Mouse (Mus musculus): ENCODE measurements around the gene Jchain.
A peak's percentile ranks its signal among the peaks of the same experiment; 100 is the strongest.

Gene Jchain

DNA sequence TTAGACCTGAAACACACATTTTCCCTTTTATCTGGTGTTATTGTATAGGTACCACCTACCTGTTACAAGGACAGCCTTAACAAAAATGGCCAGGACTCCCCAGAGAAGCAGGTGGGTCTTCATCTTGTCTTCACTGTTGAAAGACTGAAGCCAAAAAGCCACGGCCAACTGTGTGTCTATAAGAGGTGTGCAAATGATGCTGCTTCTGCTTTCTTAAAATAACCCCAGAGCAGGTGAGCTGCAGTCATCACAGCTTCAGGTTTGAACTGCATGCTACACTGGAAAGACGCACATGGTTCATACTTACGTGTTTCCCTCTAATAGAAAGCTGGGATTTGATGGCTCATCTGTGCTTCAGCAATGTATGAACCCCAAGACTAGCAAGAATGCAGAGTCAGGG lies at the start of gene Jchain:
Gene Jchain (minus strand): TSS at position 235 of the 400 bp plus-strand sequence.
- H3K4me3 ChIP-seq (replicated peaks; ENCODE audit: low read length) = no peak within 1 kb of the TSS
- no peaks in the 10 kb centered on the region for H3K27me3 ChIP-seq (ENCODE audit: insufficient read depth, low read length)
- no peaks in the 10 kb centered on the region for H3K36me3 ChIP-seq (ENCODE audit: insufficient read depth, low read length)
- no peaks in the 10 kb centered on the region for H3K9me3 ChIP-seq (ENCODE audit: low read length)
- no peak for TF ChIP-seq NANOG (IDR thresholded peaks at IDR 0.05; ENCODE audit: borderline replicate concordance, low read length)
- no peak for TF ChIP-seq CTCF (conservative IDR thresholded peaks at IDR 0.05; ENCODE audit: low read length)
- no peak for TF ChIP-seq POU5F1 (IDR thresholded peaks at IDR 0.05; ENCODE audit: borderline replicate concordance, low read length)
- H3K4me1 ChIP-seq (replicated peaks; ENCODE audit: low read depth, low read length) = no peaks in the 10 kb centered on the region

DNA sequence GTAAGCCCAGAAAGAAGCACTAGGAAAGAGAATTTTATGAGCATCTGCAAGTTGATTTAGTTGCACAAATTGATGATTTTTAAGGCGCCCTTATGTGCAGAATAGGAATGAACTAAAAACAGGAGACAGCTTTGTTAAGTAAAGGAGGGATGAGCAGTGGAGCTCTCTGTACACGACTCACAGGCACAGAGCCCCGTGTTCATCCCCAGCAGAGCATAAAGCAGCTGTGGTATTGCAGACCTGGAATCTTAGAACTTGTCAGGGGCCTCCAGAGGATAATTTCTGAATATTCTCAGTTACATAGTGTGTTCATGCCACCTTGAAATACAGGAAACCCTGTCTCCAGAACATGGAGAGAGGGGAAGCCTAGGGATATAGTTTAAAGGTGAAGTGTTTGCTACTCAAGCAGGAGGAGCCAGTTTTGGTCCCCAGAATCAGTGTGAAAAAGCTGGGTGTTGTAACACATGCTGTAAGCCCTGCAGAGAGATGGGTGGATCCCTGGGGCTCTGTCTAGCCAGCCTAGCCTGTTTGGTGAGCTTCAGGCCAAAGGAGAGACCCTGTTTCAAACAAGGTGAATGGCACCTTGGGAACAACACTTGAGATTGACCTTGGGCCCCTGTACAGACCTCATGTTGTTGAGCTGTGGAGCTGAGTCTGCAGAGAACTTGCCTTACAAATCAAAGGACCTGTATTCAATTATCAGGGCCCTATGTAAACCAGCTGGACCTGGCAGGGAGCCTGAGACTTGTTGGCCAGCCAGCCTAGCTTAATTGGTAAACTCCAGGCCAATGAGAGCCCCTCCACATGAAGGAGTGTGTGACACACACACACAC lies 48.0 kb upstream of the Jchain start:
- Histone ChIP-seq H3K36me3 (ENCODE audit: insufficient read depth, low read length) (peaks cover 4% of the 10 kb centered on the region), H3K27me3 (ENCODE audit: insufficient read depth, low read length) (no peaks in the 10 kb centered on the region), H3K4me3 (replicated peaks; ENCODE audit: low read length) (no peak overlapping the region; the same call in 1 of the 2 replicates), H3K9me3 (ENCODE audit: low read length) (no peaks in the 10 kb centered on the region), H3K4me1 (replicated peaks; ENCODE audit: low read depth, low read length) (peaks cover 57% of the 10 kb centered on the region)
- TF ChIP-seq NANOG (IDR thresholded peaks at IDR 0.05; ENCODE audit: borderline replicate concordance, low read length) = no peak
- no peak for TF ChIP-seq CTCF (conservative IDR thresholded peaks at IDR 0.05; ENCODE audit: low read length)
- TF ChIP-seq POU5F1 (IDR thresholded peaks at IDR 0.05; ENCODE audit: borderline replicate concordance, low read length) = no peak

DNA sequence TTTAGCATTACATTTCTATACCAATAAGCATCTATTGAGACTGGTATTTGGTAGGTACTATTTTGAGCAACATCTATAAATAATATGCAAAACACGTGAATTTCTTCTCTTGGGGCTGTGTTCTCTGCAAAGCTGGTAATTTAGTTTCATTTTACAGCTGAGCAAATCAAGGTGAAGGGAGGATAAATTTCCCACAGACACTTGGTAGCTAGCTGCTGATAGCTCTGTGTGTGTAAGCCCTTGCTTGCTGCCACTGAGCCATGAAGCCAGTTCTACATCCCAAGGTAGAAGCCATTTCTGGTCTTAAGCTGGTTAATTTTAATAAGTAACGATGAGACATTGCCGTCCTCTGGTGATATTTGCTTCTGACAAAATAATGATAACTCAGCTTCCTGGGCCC lies 47.1 kb upstream of the Jchain start:
- H3K36me3 ChIP-seq (ENCODE audit: insufficient read depth, low read length) = peaks cover 9% of the 10 kb centered on the region
- no peaks in the 10 kb centered on the region for H3K27me3 ChIP-seq (ENCODE audit: insufficient read depth, low read length)
- TF ChIP-seq CTCF (conservative IDR thresholded peaks at IDR 0.05; ENCODE audit: low read length) (no peak), POU5F1 (IDR thresholded peaks at IDR 0.05; ENCODE audit: borderline replicate concordance, low read length) (no peak), NANOG (IDR thresholded peaks at IDR 0.05; ENCODE audit: borderline replicate concordance, low read length) (no peak)
- no peak overlapping the region for H3K4me3 ChIP-seq (replicated peaks; ENCODE audit: low read length)
- peaks cover 59% of the 10 kb centered on the region for H3K4me1 ChIP-seq (replicated peaks; ENCODE audit: low read depth, low read length)
- H3K9me3 ChIP-seq (ENCODE audit: low read length) = no peaks in the 10 kb centered on the region

DNA sequence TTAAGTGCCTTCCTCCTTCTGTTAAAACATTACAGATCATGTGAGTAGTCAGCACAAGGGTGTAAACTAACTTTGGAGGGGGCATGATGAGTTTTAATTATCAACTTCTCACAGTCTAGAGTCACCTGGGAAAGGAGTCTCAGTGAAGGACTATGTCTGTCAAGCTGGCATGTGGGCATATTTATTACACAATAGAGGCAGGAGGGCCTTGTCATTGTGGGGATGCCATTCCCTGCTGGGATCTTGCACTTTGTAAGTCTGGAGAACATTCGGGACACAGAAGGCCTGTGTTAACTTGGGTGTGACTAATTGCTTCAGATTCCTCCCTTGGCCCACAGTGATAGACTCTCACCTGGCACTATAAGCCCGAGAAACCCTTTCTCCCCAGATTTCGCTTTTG lies 41.9 kb upstream of the Jchain start:
- Histone ChIP-seq H3K27me3 (ENCODE audit: insufficient read depth, low read length) (peaks cover 6% of the 10 kb centered on the region; the same call in 1 of the 2 replicates), H3K4me3 (replicated peaks; ENCODE audit: low read length) (no peak overlapping the region), H3K9me3 (ENCODE audit: low read length) (no peaks in the 10 kb centered on the region), H3K36me3 (ENCODE audit: insufficient read depth, low read length) (peaks cover 7% of the 10 kb centered on the region), H3K4me1 (replicated peaks; ENCODE audit: low read depth, low read length) (peaks cover 65% of the 10 kb centered on the region)
- no peak for TF ChIP-seq NANOG (IDR thresholded peaks at IDR 0.05; ENCODE audit: borderline replicate concordance, low read length)
- no peak for TF ChIP-seq CTCF (conservative IDR thresholded peaks at IDR 0.05; ENCODE audit: low read length)
- no peak for TF ChIP-seq POU5F1 (IDR thresholded peaks at IDR 0.05; ENCODE audit: borderline replicate concordance, low read length)

DNA sequence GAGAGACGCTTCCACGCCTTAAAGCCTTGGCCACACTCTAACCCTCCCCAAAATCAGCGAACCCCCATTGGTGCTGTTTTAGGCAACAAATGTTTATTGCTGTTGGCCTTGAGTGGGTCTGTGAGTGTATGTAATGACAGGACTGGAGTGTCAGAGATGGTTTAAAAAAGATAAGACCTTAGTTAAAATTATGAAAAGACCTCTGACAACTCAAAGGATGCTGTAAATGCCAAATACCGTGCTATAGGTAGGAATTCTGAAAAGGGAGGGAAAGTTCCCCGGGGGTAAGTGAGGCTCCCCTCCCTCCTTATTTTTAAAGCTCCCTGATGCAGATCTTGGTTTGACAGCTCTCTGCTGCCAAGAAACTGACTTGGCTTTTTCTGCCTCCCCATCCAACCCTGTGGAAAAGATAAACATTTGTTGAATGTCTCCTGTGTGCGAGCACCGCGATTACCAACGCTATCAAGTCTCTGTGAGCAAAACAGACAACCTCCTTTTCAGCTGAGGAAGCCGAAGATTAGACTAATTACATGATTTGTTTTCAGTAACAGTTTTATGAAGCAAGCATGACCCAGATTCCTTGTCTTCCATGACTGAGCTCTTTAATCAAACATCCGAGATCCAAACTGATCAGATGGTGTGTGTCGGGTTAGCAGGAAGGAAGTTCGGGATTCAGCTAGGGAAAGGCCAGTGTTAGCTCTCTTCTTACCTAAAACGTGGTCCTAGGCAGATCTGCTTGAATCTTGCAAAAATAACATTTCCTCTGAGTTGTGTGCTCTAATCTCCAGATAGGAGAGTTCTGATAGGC lies 38.5 kb upstream of the Jchain start:
- no peak for TF ChIP-seq CTCF (conservative IDR thresholded peaks at IDR 0.05; ENCODE audit: low read length)
- TF ChIP-seq NANOG (IDR thresholded peaks at IDR 0.05; ENCODE audit: borderline replicate concordance, low read length) = no peak
- no peak for TF ChIP-seq POU5F1 (IDR thresholded peaks at IDR 0.05; ENCODE audit: borderline replicate concordance, low read length)

DNA sequence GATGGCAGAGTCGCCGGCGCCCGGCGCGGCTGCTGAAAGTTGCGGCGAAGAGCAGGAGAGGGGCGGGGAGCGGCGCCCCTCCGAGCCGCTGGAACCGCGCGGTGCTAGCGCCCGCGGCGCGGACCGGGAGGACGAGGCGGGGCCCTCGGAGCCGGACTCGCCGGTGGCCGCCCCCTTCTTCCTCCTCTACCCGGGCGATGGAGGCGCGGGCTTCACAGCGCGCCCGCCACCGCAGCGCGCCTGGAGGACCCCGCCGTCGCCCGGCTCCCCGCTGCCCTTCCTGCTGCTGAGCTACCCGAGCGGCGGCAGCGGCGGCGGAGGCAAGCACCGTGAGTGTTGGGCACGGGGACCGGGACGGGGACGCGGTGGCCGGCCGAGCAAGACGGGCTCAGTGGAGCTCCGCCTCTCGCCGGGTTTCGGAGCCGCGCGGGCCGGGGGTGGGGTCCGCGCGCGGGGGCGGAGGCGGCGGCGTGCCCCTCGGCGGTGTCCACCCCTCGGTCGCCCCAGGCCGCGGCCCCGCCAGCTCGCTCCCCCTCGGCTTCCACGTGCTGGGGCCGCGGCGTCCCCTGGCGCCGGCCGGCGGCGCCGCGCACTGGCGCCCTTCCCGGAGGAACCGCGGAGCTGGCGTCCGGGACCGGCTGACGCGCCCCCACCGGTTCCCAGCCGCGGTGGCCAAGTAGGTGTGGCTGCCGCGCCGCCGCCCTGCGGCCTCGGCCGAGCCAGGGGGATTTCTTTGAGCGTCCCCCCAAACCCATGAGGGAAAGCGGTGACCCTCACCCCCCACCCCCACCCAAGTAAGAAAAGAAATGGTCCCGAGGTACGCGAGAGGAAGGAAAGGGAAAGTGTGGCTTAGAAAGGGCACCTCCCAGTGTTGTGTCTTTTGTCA lies 37.7 kb upstream of the Jchain start:
- H3K27me3 ChIP-seq (ENCODE audit: insufficient read depth, low read length) = peaks cover 6% of the 10 kb centered on the region; the same call in 1 of the 2 replicates
- no peak for TF ChIP-seq CTCF (conservative IDR thresholded peaks at IDR 0.05; ENCODE audit: low read length)
- TF ChIP-seq POU5F1 (IDR thresholded peaks at IDR 0.05; ENCODE audit: borderline replicate concordance, low read length) = no peak
- no peak for TF ChIP-seq NANOG (IDR thresholded peaks at IDR 0.05; ENCODE audit: borderline replicate concordance, low read length)
- peaks cover 2% of the 10 kb centered on the region for H3K36me3 ChIP-seq (ENCODE audit: insufficient read depth, low read length)
- H3K4me1 ChIP-seq (replicated peaks; ENCODE audit: low read depth, low read length) = peaks cover 46% of the 10 kb centered on the region
- peak overlapping the region; percentile 94 for H3K4me3 ChIP-seq (replicated peaks; ENCODE audit: low read length)
- no peaks in the 10 kb centered on the region for H3K9me3 ChIP-seq (ENCODE audit: low read length)

More for the DNA sequence above, 38.5 kb upstream of the Jchain start:
- H3K4me1 ChIP-seq (replicated peaks; ENCODE audit: low read depth, low read length) = peaks cover 51% of the 10 kb centered on the region
- H3K27me3 ChIP-seq (ENCODE audit: insufficient read depth, low read length) = peaks cover 6% of the 10 kb centered on the region; the same call in 1 of the 2 replicates
- H3K36me3 ChIP-seq (ENCODE audit: insufficient read depth, low read length) = peaks cover 7% of the 10 kb centered on the region
- no peaks in the 10 kb centered on the region for H3K9me3 ChIP-seq (ENCODE audit: low read length)
- H3K4me3 ChIP-seq (replicated peaks; ENCODE audit: low read length) = peak overlapping the region; percentile 94

DNA sequence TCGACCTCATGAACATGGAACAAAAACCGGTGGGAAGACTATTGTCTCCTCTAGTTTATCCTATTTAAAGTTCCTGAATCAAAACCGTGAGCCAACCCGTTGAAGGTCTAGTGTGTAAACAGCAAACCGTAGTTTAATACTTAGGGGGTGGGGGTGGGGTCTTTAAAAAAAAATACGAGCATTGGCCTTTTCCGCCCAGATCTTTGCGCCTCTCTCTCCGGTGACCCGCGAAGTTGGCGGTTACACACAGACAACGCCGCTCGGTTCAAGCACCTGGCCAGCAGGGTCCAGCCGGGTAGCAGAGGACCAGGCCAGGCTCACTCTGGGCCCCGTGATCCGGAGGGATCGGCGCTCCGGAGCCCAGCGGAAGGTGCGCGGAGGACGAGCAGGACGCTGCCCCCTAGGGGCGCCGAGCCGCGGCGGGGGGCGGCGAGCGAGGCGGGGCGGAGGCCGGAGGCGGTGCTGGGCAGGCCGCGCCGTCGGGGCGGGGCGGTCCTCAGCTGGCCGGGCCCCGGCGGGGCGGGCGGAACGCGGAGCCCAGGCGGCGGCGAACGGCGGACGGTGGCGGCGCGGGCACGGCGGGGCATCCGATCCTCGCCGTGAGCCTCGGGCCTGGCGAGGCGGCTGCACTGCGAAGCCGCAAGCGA lies 36.9 kb upstream of the Jchain start, which contains the start of gene Rufy3:
Gene Rufy3 (plus strand): TSS at position 540 of the 647 bp plus-strand sequence.
- Histone ChIP-seq H3K27me3 (ENCODE audit: insufficient read depth, low read length) (peaks cover 6% of the 10 kb centered on the region; the same call in 1 of the 2 replicates), H3K4me1 (replicated peaks; ENCODE audit: low read depth, low read length) (peaks cover 39% of the 10 kb centered on the region), H3K36me3 (ENCODE audit: insufficient read depth, low read length) (no peaks in the 10 kb centered on the region; the same call in 1 of the 2 replicates), H3K9me3 (ENCODE audit: low read length) (no peaks in the 10 kb centered on the region), H3K4me3 (replicated peaks; ENCODE audit: low read length) (peak within 1 kb of the TSS; percentile 94)
- TF ChIP-seq CTCF (conservative IDR thresholded peaks at IDR 0.05; ENCODE audit: low read length) = no peak
- no peak for TF ChIP-seq POU5F1 (IDR thresholded peaks at IDR 0.05; ENCODE audit: borderline replicate concordance, low read length)
- TF ChIP-seq NANOG (IDR thresholded peaks at IDR 0.05; ENCODE audit: borderline replicate concordance, low read length) = no peak

Measured in E14TG2a.4 (cell line).